Mouse (Mus musculus): Measurements from ENCODE around the gene Olfr1416. TPM values are rescaled to one million over a fixed set of nuclear protein-coding genes. Genes with fewer than 3 reads are reported as not detected.
"Not testable (repeated sequence)": the region's sequence is repeated elsewhere in the genome, so short reads cannot be mapped to it uniquely, and the experiment has no call there.

Gene Olfr1416
- not detected in 2 replicates for polyA plus RNA-seq (2012; rRNA removed)

GRCm38 (mm10) chr1:92485013-92485412 is at the start of gene Olfr1416:
Gene Olfr1416, minus strand, starts transcription at chr1:92485113.
- TF ChIP-seq CTCF (IDR thresholded peaks at IDR 0.05; ENCODE audit: extremely low read depth, insufficient read length, insufficient replicate concordance, low read depth, low read length) (no peak), POLR2A (IDR thresholded peaks at IDR 0.05; ENCODE audit: low read depth, low read length) (no peak)
- Histone ChIP-seq H3K27me3 (ENCODE audit: control insufficient read depth, insufficient read depth, low read length) (no peaks in the 10 kb centered on the region), H3K27ac (ENCODE audit: insufficient read depth, low read depth, low read length) (no peak within 1 kb of the TSS), H3K36me3 (ENCODE audit: control insufficient read depth, insufficient read depth, low read length) (no peaks in the 10 kb centered on the region), H3K4me3 (ENCODE audit: low read depth, low read length) (no peak within 1 kb of the TSS), H3K4me1 (ENCODE audit: control insufficient read depth, insufficient read depth, insufficient read length, low read length) (no peaks in the 10 kb centered on the region)

- 86% methylated on average over 3 of the region's 3 CpGs for WGBS
- TF ChIP-seq POLR2A (IDR thresholded peaks at IDR 0.05; ENCODE audit: low read depth, low read length), result no peak
- Histone ChIP-seq H3K27me3 (ENCODE audit: control insufficient read depth, insufficient read depth, low read length) (no peaks in the 10 kb centered on the region), H3K4me1 (ENCODE audit: control insufficient read depth, insufficient read depth, insufficient read length, low read length) (no peaks in the 10 kb centered on the region), H3K36me3 (ENCODE audit: control insufficient read depth, insufficient read depth, low read length) (no peaks in the 10 kb centered on the region), H3K4me3 (ENCODE audit: low read depth, low read length) (no peak overlapping the region), H3K27ac (ENCODE audit: insufficient read depth, low read depth, low read length) (no peak overlapping the region)
These were observed 38.9 kb upstream of the Olfr1416 start for GRCm38 (mm10) chr1:92523764-92524163.

GRCm38 (mm10) chr1:92521376-92521775 is 36.5 kb upstream of the Olfr1416 start:
- no peaks in the 10 kb centered on the region for H3K27me3 ChIP-seq (ENCODE audit: control insufficient read depth, insufficient read depth, low read length)
- WGBS, result 20% methylated on average over 10 of the region's 10 CpGs
- no peak overlapping the region for H3K27ac ChIP-seq (ENCODE audit: insufficient read depth, low read depth, low read length)
- H3K4me1 ChIP-seq (ENCODE audit: control insufficient read depth, insufficient read depth, insufficient read length, low read length), result no peaks in the 10 kb centered on the region
- TF ChIP-seq POLR2A (IDR thresholded peaks at IDR 0.05; ENCODE audit: low read depth, low read length) (no peak), CTCF (IDR thresholded peaks at IDR 0.05; ENCODE audit: extremely low read depth, insufficient read length, insufficient replicate concordance, low read depth, low read length) (peak; percentile 54; the same call in 1 of the 2 replicates)
- H3K36me3 ChIP-seq (ENCODE audit: control insufficient read depth, insufficient read depth, low read length), result no peaks in the 10 kb centered on the region
- H3K4me3 ChIP-seq (ENCODE audit: low read depth, low read length), result no peak overlapping the region

- Histone ChIP-seq H3K4me3 (ENCODE audit: low read depth, low read length) (no peak overlapping the region), H3K27ac (ENCODE audit: insufficient read depth, low read depth, low read length) (no peak overlapping the region), H3K4me1 (ENCODE audit: control insufficient read depth, insufficient read depth, insufficient read length, low read length) (no peaks in the 10 kb centered on the region), H3K27me3 (ENCODE audit: control insufficient read depth, insufficient read depth, low read length) (no peaks in the 10 kb centered on the region), H3K36me3 (ENCODE audit: control insufficient read depth, insufficient read depth, low read length) (no peaks in the 10 kb centered on the region)
- no peak for TF ChIP-seq POLR2A (IDR thresholded peaks at IDR 0.05; ENCODE audit: low read depth, low read length)
- TF ChIP-seq CTCF (IDR thresholded peaks at IDR 0.05; ENCODE audit: extremely low read depth, insufficient read length, insufficient replicate concordance, low read depth, low read length), result no peak
- 77% methylated on average over 6 of the region's 6 CpGs for WGBS
These were observed 34.1 kb upstream of the Olfr1416 start for GRCm38 (mm10) chr1:92519046-92519445.

- no peaks in the 10 kb centered on the region for H3K4me1 ChIP-seq (ENCODE audit: control insufficient read depth, insufficient read depth, insufficient read length, low read length)
- H3K27me3 ChIP-seq (ENCODE audit: control insufficient read depth, insufficient read depth, low read length), result no peaks in the 10 kb centered on the region
- 64% methylated on average over 3 of the region's 3 CpGs for WGBS
- no peak within 1 kb of the TSS for H3K4me3 ChIP-seq (ENCODE audit: low read depth, low read length)
- H3K36me3 ChIP-seq (ENCODE audit: control insufficient read depth, insufficient read depth, low read length), result no peaks in the 10 kb centered on the region
- TF ChIP-seq POLR2A (IDR thresholded peaks at IDR 0.05; ENCODE audit: low read depth, low read length) (no peak), CTCF (IDR thresholded peaks at IDR 0.05; ENCODE audit: extremely low read depth, insufficient read length, insufficient replicate concordance, low read depth, low read length) (no peak)
- H3K27ac ChIP-seq (ENCODE audit: insufficient read depth, low read depth, low read length), result no peak within 1 kb of the TSS
These were observed 33.6 kb upstream of the Olfr1416 start, which contains the start of gene Olfr1414 for GRCm38 (mm10) chr1:92518561-92518960. Gene Olfr1414, minus strand, starts transcription at chr1:92518661.

GRCm38 (mm10) chr1:92515390-92515789 is 30.5 kb upstream of the Olfr1416 start:
- TF ChIP-seq CTCF (IDR thresholded peaks at IDR 0.05; ENCODE audit: extremely low read depth, insufficient read length, insufficient replicate concordance, low read depth, low read length) (no peak), POLR2A (IDR thresholded peaks at IDR 0.05; ENCODE audit: low read depth, low read length) (no peak)
- Histone ChIP-seq H3K4me1 (ENCODE audit: control insufficient read depth, insufficient read depth, insufficient read length, low read length) (no peaks in the 10 kb centered on the region), H3K27me3 (ENCODE audit: control insufficient read depth, insufficient read depth, low read length) (no peaks in the 10 kb centered on the region), H3K36me3 (ENCODE audit: control insufficient read depth, insufficient read depth, low read length) (no peaks in the 10 kb centered on the region), H3K4me3 (ENCODE audit: low read depth, low read length) (no peak overlapping the region), H3K27ac (ENCODE audit: insufficient read depth, low read depth, low read length) (no peak overlapping the region)
- WGBS, result 66% methylated on average over 11 of the region's 11 CpGs

GRCm38 (mm10) chr1:92511646-92512045 is 26.7 kb upstream of the Olfr1416 start:
- not testable (repeated sequence) for H3K27ac ChIP-seq (ENCODE audit: insufficient read depth, low read depth, low read length); H3K36me3 ChIP-seq (ENCODE audit: control insufficient read depth, insufficient read depth, low read length); H3K4me3 ChIP-seq (ENCODE audit: low read depth, low read length); H3K4me1 ChIP-seq (ENCODE audit: control insufficient read depth, insufficient read depth, insufficient read length, low read length); H3K27me3 ChIP-seq (ENCODE audit: control insufficient read depth, insufficient read depth, low read length)
- WGBS, result 79% methylated on average over 5 of the region's 5 CpGs

- H3K4me3 ChIP-seq (ENCODE audit: low read depth, low read length), result no peak within 1 kb of the TSS
- no peaks in the 10 kb centered on the region for H3K36me3 ChIP-seq (ENCODE audit: control insufficient read depth, insufficient read depth, low read length)
- no peak within 1 kb of the TSS for H3K27ac ChIP-seq (ENCODE audit: insufficient read depth, low read depth, low read length)
- TF ChIP-seq CTCF (IDR thresholded peaks at IDR 0.05; ENCODE audit: extremely low read depth, insufficient read length, insufficient replicate concordance, low read depth, low read length) (no peak), POLR2A (IDR thresholded peaks at IDR 0.05; ENCODE audit: low read depth, low read length) (no peak)
- 78% methylated on average over 2 of the region's 2 CpGs for WGBS
- no peaks in the 10 kb centered on the region for H3K27me3 ChIP-seq (ENCODE audit: control insufficient read depth, insufficient read depth, low read length)
- no peaks in the 10 kb centered on the region for H3K4me1 ChIP-seq (ENCODE audit: control insufficient read depth, insufficient read depth, insufficient read length, low read length)
These were observed 11.1 kb upstream of the Olfr1416 start, which contains the start of gene Olfr1415 for GRCm38 (mm10) chr1:92496001-92496400. Gene Olfr1415, minus strand, starts transcription at chr1:92496101.

Data from small intestine, adult 2 months (tissue).